Comparison of ENCODE assay signal across 13 mouse cellular contexts in the genomic region with DNA sequence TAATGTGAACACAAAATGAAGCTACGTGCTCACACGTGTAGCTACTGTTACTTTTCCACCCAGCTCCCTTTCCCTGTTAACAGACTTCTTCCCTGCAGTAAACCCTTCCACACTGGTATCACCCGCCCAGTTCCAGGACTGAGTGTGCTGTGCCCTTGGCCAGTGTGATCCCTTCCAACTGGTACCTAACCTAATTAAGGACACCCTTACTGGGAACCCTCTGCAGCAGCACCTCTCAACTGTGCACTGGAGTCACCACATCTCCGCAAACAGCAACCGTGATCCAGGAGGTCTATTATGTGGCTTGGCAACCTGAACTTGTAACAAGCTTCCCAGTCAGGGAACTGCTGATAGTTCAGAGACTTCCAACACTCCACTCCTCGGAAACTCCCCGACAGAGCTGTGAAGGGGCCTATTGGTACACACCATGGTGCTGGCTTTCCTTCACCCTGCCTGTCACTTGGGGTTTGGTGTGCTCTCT.
DNase-seq lines count a peak whose midpoint lies in the region; ATAC-seq lines count a peak whose summit lies in the region.
"Had no signal": no experiment of that assay in that cellular context is flagged by ENCODE, and none has a peak within 500 bp of the region (broad histone marks: within the 10 kb centered on the region; RNA-seq: fewer than 3 reads in every experiment).

No protein-coding gene starts in this region.

- no peak for ATAC-seq in midbrain, embryonic 12.5 days (ENCODE audit: low FRiP score, low read depth)
- no peak for ATAC-seq in erythroid progenitor cell, adult 5-6 weeks (replicated peaks; ENCODE audit: low FRiP score, poor library complexity, severe bottlenecking)
- no peak for ATAC-seq in erythroblast, adult 5-6 weeks (replicated peaks; ENCODE audit: low FRiP score, poor library complexity, severe bottlenecking)
- ATAC-seq: liver, postnatal 0 days had no signal

- H3K4me2 ChIP-seq in midbrain, embryonic 12.5 days (replicated peaks) = no peak overlapping the region

- H3K9ac ChIP-seq in midbrain, embryonic 12.5 days (replicated peaks) = no peak overlapping the region
- H3K9ac ChIP-seq: liver, postnatal 0 days had no signal

- 84% methylated on average over 7 of the region's 7 CpGs for WGBS in midbrain, embryonic 12.5 days

- no peak overlapping the region for H3K4me3 ChIP-seq in midbrain, embryonic 12.5 days

- peak; percentile 8 to 17 for DNase-seq in frontal cortex, postnatal 36 days (ENCODE audit: low spot score in 2 of 2)
- DNase-seq in frontal cortex, postnatal 25 days (ENCODE audit: low spot score in 2 of 2) = no peak
- peak; percentile 59 for DNase-seq in cerebellum, adult 11 months
- peak; percentile 12 for DNase-seq in fibroblast of lung, adult 2 months (ENCODE audit: low read depth)
- DNase-seq in gastrocnemius, postnatal 25 days = no peak
- DNase-seq: B cell, adult 2 months; kidney, postnatal 25 days; left cerebral cortex, postnatal 4 days; liver, postnatal 0 days; thymus, postnatal 14 days had no signal

- no peaks in the 10 kb centered on the region for H3K36me3 ChIP-seq in midbrain, embryonic 12.5 days

- peak overlapping the region; percentile 39; the same call in 1 of the 2 replicates for H3K27ac ChIP-seq in midbrain, embryonic 12.5 days (replicated peaks)

- H3K9me3 ChIP-seq in midbrain, embryonic 12.5 days = no peaks in the 10 kb centered on the region

- H3K27me3 ChIP-seq in midbrain, embryonic 12.5 days = no peaks in the 10 kb centered on the region

- H3K4me1 ChIP-seq in midbrain, embryonic 12.5 days = peaks cover 13% of the 10 kb centered on the region

Comparison
In these comparisons a context has a peak if more than half of its experiments do, and no peak if none do; other contexts are left out.
1. DNase-seq: peak in frontal cortex, postnatal 36 days (2 of 2), cerebellum, adult 11 months (single experiment) and fibroblast of lung, adult 2 months (single experiment); none in frontal cortex, postnatal 25 days (0 of 2) and gastrocnemius, postnatal 25 days (single experiment).